Mouse (Mus musculus) hindbrain, embryonic 11.5 days (tissue): ENCODE measurements around the gene Nhlrc4. TPM values are rescaled to one million over a fixed set of nuclear protein-coding genes. Genes with fewer than 3 reads are reported as not detected.

Experiments used
- ATAC-seq: fragments of 200-750 bp; cut with Nextera tagmentation; 2 replicates; pipeline ENCODE4 v1.8.0; 2017; ENCODE audit warnings: mild to moderate bottlenecking, moderate TSS enrichment, moderate library complexity; ENCODE audit not compliant: low FRiP score
- DNase-seq: peaks from one replicate; pipeline ENCODE4 v3.0.0-alpha.2; 2015; ENCODE audit warnings: low spot score
- H3K27ac ChIP-seq: fragments of 300-500 bp; sonication (generic); 2 replicates; pipeline ENCODE4 v1.5.1; 2014; ENCODE audit warnings: mild to moderate bottlenecking, low read depth, low read length
- H3K27me3 ChIP-seq: fragments of 300-500 bp; sonication (generic); 2 replicates; pipeline ENCODE4 v1.6.1; 2014; ENCODE audit warnings: mild to moderate bottlenecking, low read length, moderate library complexity, mixed read lengths; ENCODE audit not compliant: control insufficient read depth, insufficient read depth
- H3K36me3 ChIP-seq: fragments of 300-500 bp; sonication (generic); 2 replicates; pipeline ENCODE4 v1.6.1; 2014; ENCODE audit warnings: mild to moderate bottlenecking, low read length, moderate library complexity, mixed read lengths; ENCODE audit not compliant: control insufficient read depth, insufficient read depth
- H3K4me1 ChIP-seq: fragments of 300-500 bp; sonication (generic); replicated peaks from 2 replicates; pipeline ENCODE4 v1.6.1; 2014; ENCODE audit warnings: low read length, mixed read lengths; ENCODE audit not compliant: control insufficient read depth, insufficient read depth
- H3K4me2 ChIP-seq: fragments of 300-500 bp; sonication (generic); replicated peaks from 2 replicates; pipeline ENCODE4 v1.6.1; 2014; ENCODE audit warnings: mild to moderate bottlenecking, low read depth, low read length
- H3K4me3 ChIP-seq: fragments of 300-500 bp; sonication (generic); 2 replicates; pipeline ENCODE4 v1.5.1; 2014; ENCODE audit warnings: low read depth, low read length
- H3K9ac ChIP-seq: fragments of 300-500 bp; sonication (generic); 2 replicates; pipeline ENCODE4 v1.6.1; 2014; ENCODE audit warnings: low read depth, low read length
- H3K9me3 ChIP-seq: fragments of 300-500 bp; sonication (generic); 2 replicates; pipeline ENCODE4 v1.6.1; 2016; ENCODE audit warnings: low read length; ENCODE audit not compliant: control insufficient read depth
- WGBS: fragments of 180-500 bp; shearing (Covaris S2); extraction: QIAGEN DNeasy Blood & Tissue Kit; methylation state at CpG from one replicate; pipeline ENCODE4 v1.1.7; 2014; 5-methylcytosine and 5-hydroxymethylcytosine counted together
- polyA plus RNA-seq: library from polyadenylated mRNA; unstranded; fragments of >200 nt; fragmentation: Nextera tagmentation; extraction: Ambion mirVana; gene quantifications from 2 replicates; pipeline ENCODE4 v1.2.1, GENCODE M21; 2014

Gene Nhlrc4
- polyA plus RNA-seq, 1 experiment from 2014 or later, result 0.15 TPM

- Histone ChIP-seq H3K27ac (no peak overlapping the region), H3K9me3 (no peaks in the 10 kb centered on the region), H3K4me2 (no peak overlapping the region), H3K27me3 (no peaks in the 10 kb centered on the region), H3K9ac (no peak overlapping the region), H3K36me3 (no peaks in the 10 kb centered on the region), H3K4me3 (no peak overlapping the region), H3K4me1 (0 out of 2 replicates have a peak, but pooled peaks cover 2% of the 10 kb centered on the region)
- WGBS, result 92% methylated on average over 5 of the region's 5 CpGs
- no peak for ATAC-seq
- DNase-seq, result no peak
These were observed 36.1 kb upstream of the Nhlrc4 start for GRCm38 (mm10) chr17:25980854-25981253.

- Histone ChIP-seq H3K27me3 (no peaks in the 10 kb centered on the region), H3K9me3 (no peaks in the 10 kb centered on the region)
- no peak for DNase-seq
These were observed 35.3 kb upstream of the Nhlrc4 start for GRCm38 (mm10) chr17:25979829-25980738.

GRCm38 (mm10) chr17:25970954-25971707, 26.4 kb upstream of the Nhlrc4 start:
- H3K4me2 ChIP-seq, result no peak overlapping the region
- H3K27ac ChIP-seq, result no peak overlapping the region

More at GRCm38 (mm10) chr17:25979829-25980738, 35.3 kb upstream of the Nhlrc4 start:
- WGBS, result 94% methylated on average over 5 of the region's 5 CpGs
- 0 out of 2 replicates have a peak, but pooled peaks cover 2% of the 10 kb centered on the region for H3K4me1 ChIP-seq
- no peak overlapping the region for H3K27ac ChIP-seq
- H3K4me3 ChIP-seq, result no peak overlapping the region
- H3K36me3 ChIP-seq, result no peaks in the 10 kb centered on the region
- no peak for ATAC-seq
- H3K4me2 ChIP-seq, result no peak overlapping the region
- H3K9ac ChIP-seq, result no peak overlapping the region

GRCm38 (mm10) chr17:25970448-25970847, 25.7 kb upstream of the Nhlrc4 start:
- no peak for ATAC-seq
- no peak overlapping the region for H3K27ac ChIP-seq
- no peaks in the 10 kb centered on the region for H3K36me3 ChIP-seq
- no peaks in the 10 kb centered on the region for H3K4me1 ChIP-seq
- DNase-seq, result no peak
- no peak overlapping the region for H3K9ac ChIP-seq
- H3K4me3 ChIP-seq, result no peak overlapping the region
- H3K27me3 ChIP-seq, result no peaks in the 10 kb centered on the region
- H3K9me3 ChIP-seq, result no peaks in the 10 kb centered on the region
- 95% methylated on average over 9 of the region's 9 CpGs for WGBS
- H3K4me2 ChIP-seq, result no peak overlapping the region

More at GRCm38 (mm10) chr17:25970954-25971707, 26.4 kb upstream of the Nhlrc4 start:
- ATAC-seq (no peak), DNase-seq (no peak)
- Histone ChIP-seq H3K4me3 (no peak overlapping the region), H3K27me3 (no peaks in the 10 kb centered on the region), H3K36me3 (no peaks in the 10 kb centered on the region), H3K4me1 (no peaks in the 10 kb centered on the region), H3K9me3 (no peaks in the 10 kb centered on the region), H3K9ac (no peak overlapping the region)
- 96% methylated on average over 4 of the region's 4 CpGs for WGBS

- no peaks in the 10 kb centered on the region for H3K36me3 ChIP-seq
- H3K9me3 ChIP-seq, result no peaks in the 10 kb centered on the region
- 72% methylated on average over 1 of the region's 1 CpGs for WGBS
- H3K27ac ChIP-seq, result no peak overlapping the region
- no peak overlapping the region for H3K4me2 ChIP-seq
- no peak overlapping the region for H3K4me3 ChIP-seq
- H3K27me3 ChIP-seq, result no peaks in the 10 kb centered on the region
- no peak for ATAC-seq
- no peak overlapping the region for H3K9ac ChIP-seq
- no peaks in the 10 kb centered on the region for H3K4me1 ChIP-seq
- DNase-seq, result no peak
These were observed 23.4 kb upstream of the Nhlrc4 start for GRCm38 (mm10) chr17:25968176-25968575.

GRCm38 (mm10) chr17:25967652-25968051, 22.9 kb upstream of the Nhlrc4 start:
- no peak for ATAC-seq

GRCm38 (mm10) chr17:25964271-25964670, 19.5 kb upstream of the Nhlrc4 start:
- no peak for ATAC-seq
- H3K4me1 ChIP-seq, result no peaks in the 10 kb centered on the region
- no peak overlapping the region for H3K4me3 ChIP-seq
- no peak overlapping the region for H3K27ac ChIP-seq
- H3K4me2 ChIP-seq, result no peak overlapping the region
- H3K9ac ChIP-seq, result no peak overlapping the region
- no peak for DNase-seq
- H3K9me3 ChIP-seq, result no peaks in the 10 kb centered on the region
- 91% methylated on average over 7 of the region's 7 CpGs for WGBS
- no peaks in the 10 kb centered on the region for H3K27me3 ChIP-seq
- 0 out of 2 replicates have a peak, but pooled peaks cover 6% of the 10 kb centered on the region for H3K36me3 ChIP-seq

More at GRCm38 (mm10) chr17:25967652-25968051, 22.9 kb upstream of the Nhlrc4 start:
- Histone ChIP-seq H3K9ac (no peak overlapping the region), H3K27me3 (no peaks in the 10 kb centered on the region), H3K4me1 (no peaks in the 10 kb centered on the region), H3K36me3 (no peaks in the 10 kb centered on the region), H3K4me3 (no peak overlapping the region), H3K4me2 (no peak overlapping the region), H3K9me3 (no peaks in the 10 kb centered on the region), H3K27ac (no peak overlapping the region)
- no peak for DNase-seq
- 89% methylated on average over 3 of the region's 3 CpGs for WGBS

GRCm38 (mm10) chr17:25962413-25962905, 17.7 kb upstream of the Nhlrc4 start:
- Histone ChIP-seq H3K4me2 (no peak overlapping the region), H3K4me1 (no peaks in the 10 kb centered on the region), H3K9me3 (no peaks in the 10 kb centered on the region), H3K27me3 (no peaks in the 10 kb centered on the region), H3K27ac (no peak overlapping the region), H3K9ac (no peak overlapping the region), H3K4me3 (no peak overlapping the region), H3K36me3 (0 out of 2 replicates have a peak, but pooled peaks cover 6% of the 10 kb centered on the region)
- ATAC-seq (no peak), DNase-seq (no peak)
- 91% methylated on average over 7 of the region's 7 CpGs for WGBS
